Mouse (Mus musculus): ENCODE results near the gene Lrrc25.

GRCm38 (mm10) chr8:70583476-70584387, 32.2 kb upstream of the Lrrc25 start:
- TF ChIP-seq CTCF (conservative IDR thresholded peaks at IDR 0.05; ENCODE audit: insufficient read depth, insufficient read length, low read depth, low read length): no peak
- TF ChIP-seq POLR2A (IDR thresholded peaks at IDR 0.05; ENCODE audit: low read depth, low read length): no peak
